Comparison of ENCODE assay signal across 10 mouse cellular contexts in the genomic region with DNA sequence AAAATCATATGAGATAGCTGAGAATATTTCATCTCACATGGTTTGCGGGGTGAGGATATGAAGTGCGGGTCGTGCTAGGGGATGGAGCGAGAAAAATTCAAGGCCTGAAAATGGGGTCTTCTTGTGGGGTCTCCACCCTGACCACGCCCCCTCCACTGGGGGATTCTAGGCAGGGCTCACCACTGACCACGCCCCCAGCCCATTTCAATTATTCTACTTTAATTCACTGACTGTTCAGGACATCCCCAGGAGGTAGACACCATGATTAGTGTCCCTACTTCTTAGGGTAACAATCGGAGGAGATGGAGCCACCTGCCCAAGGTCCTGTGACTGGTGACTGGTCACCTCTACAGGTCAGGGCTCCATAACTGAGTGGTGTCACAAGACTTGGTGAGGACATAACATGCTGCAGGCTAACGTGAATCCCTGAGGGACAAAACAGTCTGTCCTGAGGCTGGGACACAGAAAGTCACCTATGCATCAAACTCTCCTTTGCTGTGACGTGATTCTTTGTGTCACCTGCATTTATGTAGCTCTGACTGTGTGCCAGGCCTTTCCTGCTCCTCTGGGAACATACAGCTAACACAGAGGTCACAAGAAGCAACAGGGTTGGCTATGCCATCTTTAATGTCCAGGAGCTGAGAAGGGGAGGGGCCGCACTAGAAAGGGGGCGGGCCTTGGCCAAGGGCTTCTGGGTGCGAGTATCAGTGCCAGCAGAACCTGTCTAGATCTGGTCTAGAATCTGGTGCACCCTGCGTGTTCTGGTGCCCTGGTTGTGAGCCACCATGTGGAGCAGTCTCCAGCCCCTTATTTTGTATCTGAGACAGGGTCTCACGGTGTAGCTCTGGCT. TPM values are rescaled to one million over a fixed set of nuclear protein-coding genes. Genes with fewer than 3 reads are reported as not detected.
DNase-seq lines count a peak whose midpoint lies in the region; ATAC-seq and TF ChIP-seq lines count a peak whose summit lies in the region.
"Had no signal": no experiment of that assay in that cellular context is flagged by ENCODE, and none has a peak within 500 bp of the region (broad histone marks: within the 10 kb centered on the region; RNA-seq: fewer than 3 reads in every experiment).

No protein-coding gene starts in this region.

- H3K36me3 ChIP-seq in heart, embryonic 14.5 days (ENCODE audit: control insufficient read depth, insufficient read depth, low read length): no peaks in the 10 kb centered on the region; the same call in 1 of the 2 replicates
- no peaks in the 10 kb centered on the region for H3K36me3 ChIP-seq in midbrain, embryonic 11.5 days (ENCODE audit: control insufficient read depth, insufficient read depth, low read length)
- H3K36me3 ChIP-seq in midbrain, embryonic 16.5 days (ENCODE audit: control insufficient read depth, insufficient read depth, low read length): no peaks in the 10 kb centered on the region
- no peaks in the 10 kb centered on the region for H3K36me3 ChIP-seq in intestine, postnatal 0 days (ENCODE audit: control insufficient read depth, insufficient read depth)
- no peaks in the 10 kb centered on the region for H3K36me3 ChIP-seq in stomach, embryonic 15.5 days

- no peak for TF ChIP-seq CTCF in intestine, postnatal 0 days (IDR thresholded peaks at IDR 0.05; ENCODE audit: low read depth)

- peak overlapping the region; percentile 98; the same call in 1 of the 2 replicates for H3K4me2 ChIP-seq in heart, embryonic 14.5 days (ENCODE audit: low read length)
- no peak overlapping the region for H3K4me2 ChIP-seq in midbrain, embryonic 11.5 days
- H3K4me2 ChIP-seq in midbrain, embryonic 16.5 days (ENCODE audit: low read length): no peak overlapping the region
- no peak overlapping the region for H3K4me2 ChIP-seq in intestine, postnatal 0 days (replicated peaks; ENCODE audit: low read depth)
- peak overlapping the region; percentile 95 for H3K4me2 ChIP-seq in stomach, embryonic 15.5 days

- ATAC-seq in heart, embryonic 14.5 days (ENCODE audit: insufficient number of reproducible peaks, insufficient read depth, low FRiP score, low read depth): no peak
- no peak for ATAC-seq in midbrain, embryonic 11.5 days (ENCODE audit: low FRiP score)
- ATAC-seq in midbrain, embryonic 16.5 days: no peak
- ATAC-seq in intestine, postnatal 0 days: no peak
- no peak for ATAC-seq in stomach, embryonic 15.5 days (ENCODE audit: insufficient read depth, low FRiP score, low read depth)

- peak overlapping the region in 1 of 2 experiments; percentile 67; a peak in 1 of 4 replicates for H3K27ac ChIP-seq in heart, embryonic 14.5 days (replicated peaks in 1 of 2; ENCODE audit: control insufficient read depth in 1 of 2, insufficient read depth in 1 of 2, low read depth in 2 of 2, low read length in 2 of 2)
- H3K27ac ChIP-seq in midbrain, embryonic 11.5 days (ENCODE audit: low read depth, low read length): no peak overlapping the region
- H3K27ac ChIP-seq in midbrain, embryonic 16.5 days (ENCODE audit: low read length): no peak overlapping the region
- H3K27ac ChIP-seq in intestine, postnatal 0 days (ENCODE audit: low read depth, low read length): peak overlapping the region; percentile 50; the same call in 1 of the 2 replicates
- H3K27ac ChIP-seq in stomach, embryonic 15.5 days: peak overlapping the region; percentile 62; the same call in 1 of the 2 replicates
- H3K27ac ChIP-seq: layer of hippocampus, adult 2 months had no signal

- H3K27me3 ChIP-seq in heart, embryonic 14.5 days (ENCODE audit: control insufficient read depth, insufficient read depth, low read length): no peaks in the 10 kb centered on the region
- H3K27me3 ChIP-seq in midbrain, embryonic 11.5 days (ENCODE audit: control insufficient read depth, insufficient read depth, low read length): peaks cover 86% of the 10 kb centered on the region
- H3K27me3 ChIP-seq in midbrain, embryonic 16.5 days (ENCODE audit: control insufficient read depth, insufficient read depth, low read depth, low read length): peaks cover 44% of the 10 kb centered on the region
- no peaks in the 10 kb centered on the region for H3K27me3 ChIP-seq in intestine, postnatal 0 days (replicated peaks; ENCODE audit: control insufficient read depth, insufficient read depth, low read length)
- peaks cover 3% of the 10 kb centered on the region; the same call in 1 of the 2 replicates for H3K27me3 ChIP-seq in stomach, embryonic 15.5 days (replicated peaks)

- peaks cover 64 to 86% of the 10 kb centered on the region in 2 experiments for H3K4me1 ChIP-seq in heart, embryonic 14.5 days (ENCODE audit: control insufficient read depth in 2 of 2, insufficient read depth in 2 of 2, low read length in 2 of 2)
- H3K4me1 ChIP-seq in midbrain, embryonic 11.5 days (ENCODE audit: control insufficient read depth, insufficient read depth, low read length): peaks cover 51% of the 10 kb centered on the region
- H3K4me1 ChIP-seq in midbrain, embryonic 16.5 days (ENCODE audit: control insufficient read depth, insufficient read depth, low read length): peaks cover 33% of the 10 kb centered on the region
- H3K4me1 ChIP-seq in intestine, postnatal 0 days (replicated peaks; ENCODE audit: control insufficient read depth, insufficient read depth, low read length): peaks cover 41% of the 10 kb centered on the region
- H3K4me1 ChIP-seq in stomach, embryonic 15.5 days: peaks cover 83% of the 10 kb centered on the region

- no peak overlapping the region for H3K9ac ChIP-seq in heart, embryonic 14.5 days (ENCODE audit: low read length)
- no peak overlapping the region for H3K9ac ChIP-seq in midbrain, embryonic 11.5 days (ENCODE audit: low read length)
- no peak overlapping the region for H3K9ac ChIP-seq in midbrain, embryonic 16.5 days (ENCODE audit: low read depth, low read length)
- no peak overlapping the region for H3K9ac ChIP-seq in intestine, postnatal 0 days (ENCODE audit: low read depth, low read length)
- H3K9ac ChIP-seq in stomach, embryonic 15.5 days: no peak overlapping the region

- no peak overlapping the region for H3K4me3 ChIP-seq in heart, embryonic 14.5 days (ENCODE audit: control insufficient read depth in 1 of 2, insufficient read depth in 1 of 2, low read depth in 1 of 2, low read length in 2 of 2)
- no peak overlapping the region for H3K4me3 ChIP-seq in midbrain, embryonic 11.5 days (ENCODE audit: low read depth, low read length)
- H3K4me3 ChIP-seq in midbrain, embryonic 16.5 days (ENCODE audit: low read depth, low read length): no peak overlapping the region
- no peak overlapping the region for H3K4me3 ChIP-seq in intestine, postnatal 0 days (ENCODE audit: low read depth, low read length)
- H3K4me3 ChIP-seq in stomach, embryonic 15.5 days (replicated peaks): no peak overlapping the region
- H3K4me3 ChIP-seq: erythroblast, embryonic 14.5 days had no signal

- no peaks in the 10 kb centered on the region for H3K9me3 ChIP-seq in heart, embryonic 14.5 days (ENCODE audit: control insufficient read depth, low read length)
- no peaks in the 10 kb centered on the region for H3K9me3 ChIP-seq in midbrain, embryonic 11.5 days (ENCODE audit: control insufficient read depth, low read length)
- H3K9me3 ChIP-seq in midbrain, embryonic 16.5 days (replicated peaks; ENCODE audit: control insufficient read depth, low read length, poor library complexity, severe bottlenecking): no peaks in the 10 kb centered on the region
- no peaks in the 10 kb centered on the region for H3K9me3 ChIP-seq in intestine, postnatal 0 days (ENCODE audit: control insufficient read depth)
- H3K9me3 ChIP-seq in stomach, embryonic 15.5 days: no peaks in the 10 kb centered on the region

- no peak for DNase-seq in heart, adult 9 months (ENCODE audit: low spot score in 2 of 2)
- peak; percentile 84 for DNase-seq in midbrain, embryonic 11.5 days (ENCODE audit: low spot score, missing footprints)
- DNase-seq in layer of hippocampus, postnatal 14 days (ENCODE audit: low spot score in 2 of 2): no peak
- DNase-seq: right cerebral cortex, postnatal 14 days had no signal

- WGBS in heart, embryonic 14.5 days: 62% methylated on average over 14 of the region's 14 CpGs
- 33% methylated on average over 14 of the region's 14 CpGs for WGBS in midbrain, embryonic 11.5 days
- WGBS in midbrain, embryonic 16.5 days: 37% methylated on average over 14 of the region's 14 CpGs
- 67% methylated on average over 14 of the region's 14 CpGs for WGBS in intestine, postnatal 0 days
- WGBS in stomach, embryonic 15.5 days: 53% methylated on average over 14 of the region's 14 CpGs

RNA-seq across cellular contexts. Expression of gene Gadd45b, which starts 4.5 kb away (rescaled TPM):
- polyA plus RNA-seq in heart, embryonic 14.5 days (2014; fragmentation: Nextera tagmentation; extraction: Ambion mirVana): 34.5 and 39.8 TPM in 2 replicates
- polyA plus RNA-seq in midbrain, embryonic 11.5 days (2014; fragmentation: Nextera tagmentation; extraction: Ambion mirVana): 10.1 and 11.3 TPM in 2 replicates
- polyA plus RNA-seq in midbrain, embryonic 16.5 days (2015; fragmentation: Nextera tagmentation; extraction: Ambion mirVana): 6.4 and 7.1 TPM in 2 replicates
- 19.9 and 20.1 TPM in 2 replicates for polyA plus RNA-seq in intestine, postnatal 0 days (2015; fragmentation: Nextera tagmentation; extraction: Ambion mirVana)
- 33.6 TPM in 2 replicates for polyA plus RNA-seq in stomach, embryonic 15.5 days (2015; fragmentation: Nextera tagmentation; extraction: Ambion mirVana)
- 10 to 100 TPM; 14.0 to 17.6 TPM for total RNA-seq in layer of hippocampus, postnatal 14 days (2021)

RNA-seq across cellular contexts. Expression of gene Lmnb2, which starts 16.3 kb away (rescaled TPM):
- 7.3 and 8.1 TPM in 2 replicates for polyA plus RNA-seq in heart, embryonic 14.5 days (2014; fragmentation: Nextera tagmentation; extraction: Ambion mirVana)
- 19.4 and 19.7 TPM in 2 replicates for polyA plus RNA-seq in midbrain, embryonic 11.5 days (2014; fragmentation: Nextera tagmentation; extraction: Ambion mirVana)
- 40.4 and 45.5 TPM in 2 replicates for polyA plus RNA-seq in midbrain, embryonic 16.5 days (2015; fragmentation: Nextera tagmentation; extraction: Ambion mirVana)
- 12.5 and 12.9 TPM in 2 replicates for polyA plus RNA-seq in intestine, postnatal 0 days (2015; fragmentation: Nextera tagmentation; extraction: Ambion mirVana)
- polyA plus RNA-seq in stomach, embryonic 15.5 days (2015; fragmentation: Nextera tagmentation; extraction: Ambion mirVana): 38.1 and 46.1 TPM in 2 replicates
- 10 to 100 TPM; 18.2 to 21.5 TPM for total RNA-seq in layer of hippocampus, postnatal 14 days (2021)

RNA-seq across cellular contexts. Expression of gene Timm13, which starts 33.6 kb away (rescaled TPM):
- 310 and 338 TPM in 2 replicates for polyA plus RNA-seq in heart, embryonic 14.5 days (2014; fragmentation: Nextera tagmentation; extraction: Ambion mirVana)
- 321 and 347 TPM in 2 replicates for polyA plus RNA-seq in midbrain, embryonic 11.5 days (2014; fragmentation: Nextera tagmentation; extraction: Ambion mirVana)
- polyA plus RNA-seq in midbrain, embryonic 16.5 days (2015; fragmentation: Nextera tagmentation; extraction: Ambion mirVana): 297 and 316 TPM in 2 replicates
- polyA plus RNA-seq in intestine, postnatal 0 days (2015; fragmentation: Nextera tagmentation; extraction: Ambion mirVana): 358 and 367 TPM in 2 replicates
- 317 and 334 TPM in 2 replicates for polyA plus RNA-seq in stomach, embryonic 15.5 days (2015; fragmentation: Nextera tagmentation; extraction: Ambion mirVana)
- 100 to 1,000 TPM; 161 to 172 TPM for total RNA-seq in layer of hippocampus, postnatal 14 days (2021)

Comparison
In these comparisons a context has a peak if more than half of its experiments do, and no peak if none do; other contexts are left out.
1. H3K27ac ChIP-seq: peak in intestine, postnatal 0 days (single experiment) and stomach, embryonic 15.5 days (single experiment); none in midbrain, embryonic 11.5 days (single experiment) and midbrain, embryonic 16.5 days (single experiment).
2. H3K4me2 ChIP-seq: peak in heart, embryonic 14.5 days (single experiment) and stomach, embryonic 15.5 days (single experiment); none in midbrain, embryonic 11.5 days (single experiment), midbrain, embryonic 16.5 days (single experiment) and intestine, postnatal 0 days (single experiment).